Mouse (Mus musculus) forebrain, embryonic 10.5 days (tissue): ENCODE results near the gene Cryl1. TPM values are rescaled to one million over a fixed set of nuclear protein-coding genes. Genes with fewer than 3 reads are reported as not detected.

Experiments
- DNase-seq: peaks from one replicate; pipeline ENCODE4 v3.0.0-alpha.2; 2017; ENCODE audit warnings: low spot score; ENCODE audit errors: extremely low spot score
- H3K27ac ChIP-seq: fragments of 300-500 bp; sonication (generic); 2 replicates; pipeline ENCODE4 v1.5.1; 2016; ENCODE audit warnings: mild to moderate bottlenecking
- H3K27me3 ChIP-seq: fragments of 300-500 bp; sonication (generic); 2 replicates; pipeline ENCODE4 v1.6.1; 2016; ENCODE audit warnings: mild to moderate bottlenecking; ENCODE audit not compliant: poor library complexity, severe bottlenecking
- H3K36me3 ChIP-seq: fragments of 300-500 bp; sonication (generic); replicated peaks from 2 replicates; pipeline ENCODE4 v1.6.1; 2016; ENCODE audit warnings: mild to moderate bottlenecking, moderate library complexity
- H3K4me1 ChIP-seq: fragments of 300-500 bp; sonication (generic); 2 replicates; pipeline ENCODE4 v1.6.1; 2016
- H3K4me3 ChIP-seq: fragments of 300-500 bp; sonication (generic); 2 replicates; pipeline ENCODE4 v1.5.1; 2016; ENCODE audit warnings: mild to moderate bottlenecking, moderate library complexity
- H3K9me3 ChIP-seq: fragments of 300-500 bp; sonication (generic); 2 replicates; pipeline ENCODE4 v1.6.1; 2016; ENCODE audit warnings: mild to moderate bottlenecking, moderate library complexity
- WGBS: fragments of 180-500 bp; shearing (Covaris S2); methylation state at CpG from one replicate; pipeline ENCODE4 v1.1.7; 2016; 5-methylcytosine and 5-hydroxymethylcytosine counted together
- polyA plus RNA-seq: library from polyadenylated mRNA; unstranded; fragments of >200 nt; fragmentation: Nextera tagmentation; extraction: Ambion mirVana; gene quantifications from 2 replicates; pipeline ENCODE4 v1.2.1, GENCODE M21; 2016

Cryl1 gene
- polyA plus RNA-seq, 1 experiment from 2014 or later: 6.2 TPM

GRCm38 (mm10) chr14:57395470-57395869, 2.9 kb downstream of the Cryl1 start:
- Histone ChIP-seq H3K36me3 (no peaks in the 10 kb centered on the region), H3K27ac (no peak overlapping the region), H3K4me1 (peaks cover 17% of the 10 kb centered on the region), H3K27me3 (peaks cover 35% of the 10 kb centered on the region), H3K9me3 (no peaks in the 10 kb centered on the region), H3K4me3 (no peak overlapping the region)
- no peak for DNase-seq
- 77% methylated on average over 2 of the region's 2 CpGs for WGBS

GRCm38 (mm10) chr14:57392278-57392677, 6.1 kb downstream of the Cryl1 start:
- Histone ChIP-seq H3K27ac (no peak overlapping the region), H3K36me3 (no peaks in the 10 kb centered on the region), H3K27me3 (peaks cover 18% of the 10 kb centered on the region), H3K4me3 (no peak overlapping the region), H3K9me3 (no peaks in the 10 kb centered on the region), H3K4me1 (peaks cover 4% of the 10 kb centered on the region)
- no peak for DNase-seq
- WGBS: 71% methylated on average over 5 of the region's 5 CpGs

- no peaks in the 10 kb centered on the region for H3K36me3 ChIP-seq
- H3K9me3 ChIP-seq: no peaks in the 10 kb centered on the region
- H3K27ac ChIP-seq: no peak overlapping the region
- no peak overlapping the region for H3K4me3 ChIP-seq
- 80% methylated on average over 4 of the region's 4 CpGs for WGBS
- H3K27me3 ChIP-seq: peaks cover 11% of the 10 kb centered on the region
- DNase-seq: no peak
- H3K4me1 ChIP-seq: peaks cover 10% of the 10 kb centered on the region
Measured at GRCm38 (mm10) chr14:57391621-57392020, 6.7 kb downstream of the Cryl1 start.

GRCm38 (mm10) chr14:57386758-57387561, 11.4 kb downstream of the Cryl1 start:
- no peaks in the 10 kb centered on the region for H3K9me3 ChIP-seq
- WGBS: 69% methylated on average over 14 of the region's 14 CpGs
- no peak for DNase-seq
- peaks cover 10% of the 10 kb centered on the region for H3K4me1 ChIP-seq
- H3K27ac ChIP-seq: no peak overlapping the region
- no peaks in the 10 kb centered on the region for H3K27me3 ChIP-seq
- no peak overlapping the region for H3K4me3 ChIP-seq
- no peaks in the 10 kb centered on the region for H3K36me3 ChIP-seq

GRCm38 (mm10) chr14:57385667-57386066, 12.7 kb downstream of the Cryl1 start:
- H3K27ac ChIP-seq: no peak overlapping the region
- no peaks in the 10 kb centered on the region for H3K9me3 ChIP-seq
- H3K36me3 ChIP-seq: no peaks in the 10 kb centered on the region
- no peak for DNase-seq
- WGBS: 89% methylated on average over 5 of the region's 5 CpGs
- H3K4me3 ChIP-seq: no peak overlapping the region
- H3K27me3 ChIP-seq: no peaks in the 10 kb centered on the region
- H3K4me1 ChIP-seq: peaks cover 10% of the 10 kb centered on the region

- Histone ChIP-seq H3K36me3 (no peaks in the 10 kb centered on the region), H3K4me3 (no peak overlapping the region), H3K27ac (no peak overlapping the region), H3K27me3 (no peaks in the 10 kb centered on the region), H3K4me1 (0 out of 2 replicates have a peak, but pooled peaks cover 4% of the 10 kb centered on the region), H3K9me3 (no peaks in the 10 kb centered on the region)
- 81% methylated on average over 5 of the region's 5 CpGs for whole genome bisulfite sequencing
- DNase-seq: no peak
Measured at GRCm38 (mm10) chr14:57377531-57377930, 20.8 kb downstream of the Cryl1 start.

- 84% methylated on average over 9 of the region's 9 CpGs for WGBS
- no peak overlapping the region for H3K27ac ChIP-seq
- no peaks in the 10 kb centered on the region for H3K27me3 ChIP-seq
- no peak overlapping the region for H3K4me3 ChIP-seq
- no peaks in the 10 kb centered on the region for H3K36me3 ChIP-seq
- H3K4me1 ChIP-seq: 0 out of 2 replicates have a peak, but pooled peaks cover 4% of the 10 kb centered on the region
- DNase-seq: no peak
- H3K9me3 ChIP-seq: no peaks in the 10 kb centered on the region
Measured at GRCm38 (mm10) chr14:57376956-57377355, 21.4 kb downstream of the Cryl1 start.

- WGBS: 83% methylated on average over 8 of the region's 8 CpGs
- no peak for DNase-seq
- H3K4me1 ChIP-seq: 0 out of 2 replicates have a peak, but pooled peaks cover 4% of the 10 kb centered on the region
- H3K27me3 ChIP-seq: no peaks in the 10 kb centered on the region
- H3K9me3 ChIP-seq: no peaks in the 10 kb centered on the region
- no peaks in the 10 kb centered on the region for H3K36me3 ChIP-seq
- no peak overlapping the region for H3K27ac ChIP-seq
- no peak overlapping the region for H3K4me3 ChIP-seq
Measured at GRCm38 (mm10) chr14:57376016-57376415, 22.3 kb downstream of the Cryl1 start.

GRCm38 (mm10) chr14:57375205-57375604, 23.1 kb downstream of the Cryl1 start:
- 0 out of 2 replicates have a peak, but pooled peaks cover 4% of the 10 kb centered on the region for H3K4me1 ChIP-seq
- no peaks in the 10 kb centered on the region for H3K9me3 ChIP-seq
- DNase-seq: no peak
- WGBS: 85% methylated on average over 9 of the region's 9 CpGs
- no peak overlapping the region for H3K27ac ChIP-seq
- H3K27me3 ChIP-seq: no peaks in the 10 kb centered on the region
- no peaks in the 10 kb centered on the region for H3K36me3 ChIP-seq
- no peak overlapping the region for H3K4me3 ChIP-seq

GRCm38 (mm10) chr14:57372348-57373102, 25.8 kb downstream of the Cryl1 start:
- H3K4me3 ChIP-seq: no peak overlapping the region
- H3K4me1 ChIP-seq: 0 out of 2 replicates have a peak, but pooled peaks cover 4% of the 10 kb centered on the region
- WGBS: 45% methylated on average over 8 of the region's 8 CpGs
- no peaks in the 10 kb centered on the region for H3K36me3 ChIP-seq
- no peak overlapping the region for H3K27ac ChIP-seq
- no peaks in the 10 kb centered on the region for H3K9me3 ChIP-seq
- peak; percentile 69 for DNase-seq
- no peaks in the 10 kb centered on the region for H3K27me3 ChIP-seq

- no peak overlapping the region for H3K27ac ChIP-seq
- H3K9me3 ChIP-seq: no peaks in the 10 kb centered on the region
- H3K4me3 ChIP-seq: no peak overlapping the region
- no peaks in the 10 kb centered on the region for H3K36me3 ChIP-seq
- no peak for DNase-seq
- H3K27me3 ChIP-seq: peaks cover 11% of the 10 kb centered on the region
- 69% methylated on average over 4 of the region's 4 CpGs for WGBS
- H3K4me1 ChIP-seq: peaks cover 8% of the 10 kb centered on the region
Measured at GRCm38 (mm10) chr14:57367327-57367726, 31.0 kb downstream of the Cryl1 start.

GRCm38 (mm10) chr14:57366724-57367123, 31.6 kb downstream of the Cryl1 start:
- Histone ChIP-seq H3K27me3 (peaks cover 17% of the 10 kb centered on the region), H3K4me3 (no peak overlapping the region), H3K27ac (no peak overlapping the region), H3K9me3 (no peaks in the 10 kb centered on the region), H3K4me1 (peaks cover 8% of the 10 kb centered on the region), H3K36me3 (no peaks in the 10 kb centered on the region)
- DNase-seq: no peak
- 72% methylated on average over 5 of the region's 5 CpGs for WGBS

- H3K4me3 ChIP-seq: no peak overlapping the region
- no peaks in the 10 kb centered on the region for H3K36me3 ChIP-seq
- no peak for DNase-seq
- H3K9me3 ChIP-seq: no peaks in the 10 kb centered on the region
- peaks cover 8% of the 10 kb centered on the region for H3K4me1 ChIP-seq
- WGBS: 85% methylated on average over 9 of the region's 9 CpGs
- H3K27me3 ChIP-seq: peaks cover 29% of the 10 kb centered on the region
- no peak overlapping the region for H3K27ac ChIP-seq
Measured at GRCm38 (mm10) chr14:57365341-57365740, 33.0 kb downstream of the Cryl1 start.
